Mouse (Mus musculus): ENCODE data around the gene Nodal. TPM values are rescaled to one million over a fixed set of nuclear protein-coding genes. Genes with fewer than 3 reads are reported as not detected.

The Nodal gene
- polyA plus RNA-seq, 1 experiment = not detected

DNA sequence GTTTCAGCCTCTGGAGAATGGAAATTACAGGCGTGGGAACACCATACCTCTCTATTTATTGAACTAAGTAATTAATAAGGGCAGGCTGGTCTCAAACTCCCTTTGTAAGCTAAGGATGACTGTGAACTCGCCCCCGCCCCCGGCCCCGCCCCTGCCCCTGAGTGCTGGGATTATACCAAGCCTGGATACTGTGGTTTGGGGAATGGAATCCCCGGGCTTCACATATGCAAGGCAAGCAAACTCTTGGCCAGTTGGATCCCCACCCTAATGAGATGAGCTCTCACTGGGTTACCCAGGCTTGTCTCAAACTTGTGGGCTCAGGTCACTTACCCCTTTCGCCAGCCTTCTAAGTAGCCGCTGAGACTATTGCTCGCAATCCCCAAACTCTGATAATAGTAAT is 7.6 kb upstream of the Nodal start:
- WGBS = 47% methylated on average over 9 of the region's 9 CpGs
- TF ChIP-seq CTCF (IDR thresholded peaks at IDR 0.05; ENCODE audit: extremely low read depth, insufficient read length, insufficient replicate concordance, low read depth, low read length) (no peak), POLR2A (IDR thresholded peaks at IDR 0.05; ENCODE audit: low read depth, low read length) (no peak)
- H3K36me3 ChIP-seq (ENCODE audit: control insufficient read depth, insufficient read depth, low read length) = no peaks in the 10 kb centered on the region
- H3K4me1 ChIP-seq (ENCODE audit: control insufficient read depth, insufficient read depth, insufficient read length, low read length) = peaks cover 3% of the 10 kb centered on the region; the same call in 1 of the 2 replicates
- no peak overlapping the region for H3K4me3 ChIP-seq (ENCODE audit: low read depth, low read length)
- H3K27me3 ChIP-seq (ENCODE audit: control insufficient read depth, insufficient read depth, low read length) = no peaks in the 10 kb centered on the region
- no peak overlapping the region for H3K27ac ChIP-seq (ENCODE audit: insufficient read depth, low read depth, low read length)

DNA sequence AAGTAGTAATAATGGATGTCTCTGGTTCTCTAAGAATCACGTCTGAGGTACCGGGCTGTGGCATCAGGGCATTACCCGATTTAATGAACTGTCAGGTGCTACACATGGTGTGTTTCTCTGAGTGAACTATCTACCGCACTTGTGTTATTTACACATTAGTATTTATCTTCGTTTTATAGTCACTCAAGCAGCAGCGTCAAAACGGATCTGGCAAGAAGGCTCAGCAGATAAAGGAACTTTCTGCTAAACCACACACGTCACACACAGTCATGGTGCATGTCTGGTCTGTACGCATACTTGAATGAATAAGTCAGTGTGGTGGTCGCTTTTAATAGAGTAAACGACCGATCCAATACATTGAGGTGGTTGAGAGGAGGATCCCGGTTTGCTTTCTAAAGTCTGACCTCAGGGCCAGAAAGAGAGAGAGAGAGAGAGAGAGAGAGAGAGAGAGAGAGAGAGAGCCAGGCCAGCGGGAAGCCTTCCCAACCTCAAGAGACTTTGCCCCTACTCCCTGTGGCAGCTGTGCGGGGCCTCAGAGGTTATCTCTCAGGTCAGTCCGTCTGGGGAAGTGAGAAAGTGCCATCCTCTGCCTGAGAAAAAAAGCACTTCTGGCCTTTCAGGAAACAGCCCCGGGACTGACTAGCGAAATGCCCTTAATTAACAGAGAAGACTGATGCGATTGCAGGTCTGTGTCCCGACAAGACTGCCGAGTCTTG is 4.7 kb upstream of the Nodal start:
- Histone ChIP-seq H3K4me1 (ENCODE audit: control insufficient read depth, insufficient read depth, insufficient read length, low read length) (peaks cover 3% of the 10 kb centered on the region; the same call in 1 of the 2 replicates), H3K27ac (ENCODE audit: insufficient read depth, low read depth, low read length) (no peak overlapping the region), H3K4me3 (ENCODE audit: low read depth, low read length) (no peak overlapping the region), H3K36me3 (ENCODE audit: control insufficient read depth, insufficient read depth, low read length) (no peaks in the 10 kb centered on the region), H3K27me3 (ENCODE audit: control insufficient read depth, insufficient read depth, low read length) (no peaks in the 10 kb centered on the region; the same call in 1 of the 2 replicates)
- WGBS = 9% methylated on average over 21 of the region's 21 CpGs
- TF ChIP-seq POLR2A (IDR thresholded peaks at IDR 0.05; ENCODE audit: low read depth, low read length) = no peak
- no peak for TF ChIP-seq CTCF (IDR thresholded peaks at IDR 0.05; ENCODE audit: extremely low read depth, insufficient read length, insufficient replicate concordance, low read depth, low read length)

DNA sequence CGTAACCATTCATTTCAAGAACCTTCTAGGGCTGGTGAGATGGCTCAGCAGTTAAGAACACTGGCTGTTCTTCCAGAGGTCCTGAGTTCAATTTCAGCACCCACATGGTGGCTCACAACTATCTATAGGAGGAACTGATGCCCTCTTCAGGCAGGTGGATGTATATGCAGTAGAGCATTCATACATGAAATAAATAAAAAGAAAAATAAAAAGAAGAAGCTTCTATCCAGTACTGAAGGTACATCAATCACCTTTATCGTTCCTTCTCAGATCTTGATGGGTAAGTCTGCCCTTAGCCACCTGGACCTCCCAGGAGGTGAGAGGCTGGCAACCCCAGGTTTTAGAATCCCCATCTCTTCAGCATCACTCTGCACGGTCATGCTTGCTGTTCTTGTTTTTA is 2.5 kb upstream of the Nodal start:
- Histone ChIP-seq H3K27me3 (ENCODE audit: control insufficient read depth, insufficient read depth, low read length) (peaks cover 15% of the 10 kb centered on the region), H3K4me3 (ENCODE audit: low read depth, low read length) (no peak overlapping the region), H3K36me3 (ENCODE audit: control insufficient read depth, insufficient read depth, low read length) (no peaks in the 10 kb centered on the region), H3K4me1 (ENCODE audit: control insufficient read depth, insufficient read depth, insufficient read length, low read length) (peaks cover 7% of the 10 kb centered on the region), H3K27ac (ENCODE audit: insufficient read depth, low read depth, low read length) (no peak overlapping the region)
- TF ChIP-seq POLR2A (IDR thresholded peaks at IDR 0.05; ENCODE audit: low read depth, low read length) = no peak
- TF ChIP-seq CTCF (IDR thresholded peaks at IDR 0.05; ENCODE audit: extremely low read depth, insufficient read length, insufficient replicate concordance, low read depth, low read length) = no peak
- 80% methylated on average over 3 of the region's 3 CpGs for WGBS

DNA sequence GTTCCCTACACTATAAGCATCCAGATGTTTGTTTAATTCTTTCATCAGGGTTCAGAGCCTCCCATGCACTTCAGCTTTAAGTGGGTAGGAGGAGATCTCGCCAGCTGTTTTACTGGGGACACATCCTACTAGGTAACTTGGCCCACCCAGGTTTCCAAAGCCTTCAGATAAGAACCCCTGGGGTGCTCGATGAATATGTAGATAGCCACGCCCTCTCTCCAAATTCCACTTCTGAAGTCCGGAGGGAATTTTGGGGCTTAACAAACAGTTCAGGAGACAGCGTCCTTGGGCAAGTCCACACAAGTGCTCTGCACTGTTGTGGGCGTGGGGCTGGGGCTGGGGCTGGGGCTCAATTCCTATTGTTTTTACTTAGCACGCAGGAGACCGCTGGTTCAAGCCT is 1.9 kb upstream of the Nodal start:
- Histone ChIP-seq H3K4me3 (ENCODE audit: low read depth, low read length) (no peak overlapping the region), H3K36me3 (ENCODE audit: control insufficient read depth, insufficient read depth, low read length) (no peaks in the 10 kb centered on the region), H3K4me1 (ENCODE audit: control insufficient read depth, insufficient read depth, insufficient read length, low read length) (peaks cover 7% of the 10 kb centered on the region), H3K27me3 (ENCODE audit: control insufficient read depth, insufficient read depth, low read length) (peaks cover 15% of the 10 kb centered on the region), H3K27ac (ENCODE audit: insufficient read depth, low read depth, low read length) (no peak overlapping the region)
- 52% methylated on average over 8 of the region's 8 CpGs for WGBS
- TF ChIP-seq CTCF (IDR thresholded peaks at IDR 0.05; ENCODE audit: extremely low read depth, insufficient read length, insufficient replicate concordance, low read depth, low read length) (no peak), POLR2A (IDR thresholded peaks at IDR 0.05; ENCODE audit: low read depth, low read length) (no peak)

DNA sequence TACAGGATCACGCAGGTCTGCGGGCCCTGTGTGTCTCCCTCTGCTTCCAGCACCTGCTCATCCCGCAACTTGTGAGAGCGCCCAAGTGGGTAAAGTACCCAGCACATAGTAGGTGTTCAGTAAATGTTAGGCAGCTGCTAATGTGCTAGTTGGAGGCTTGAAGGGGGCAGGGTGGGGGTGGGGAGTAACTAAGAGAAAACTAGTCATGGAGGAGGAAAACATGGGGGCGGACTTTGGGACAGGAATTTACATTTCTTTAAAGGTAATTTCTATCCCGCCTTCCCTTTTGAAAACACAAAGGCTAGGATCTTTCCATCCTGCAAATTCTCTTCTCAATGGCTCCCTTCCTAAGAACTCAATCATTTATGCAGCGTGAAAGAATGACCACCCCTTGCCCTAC is 1.2 kb upstream of the Nodal start:
- Histone ChIP-seq H3K36me3 (ENCODE audit: control insufficient read depth, insufficient read depth, low read length) (no peaks in the 10 kb centered on the region), H3K27me3 (ENCODE audit: control insufficient read depth, insufficient read depth, low read length) (peaks cover 15% of the 10 kb centered on the region), H3K4me3 (ENCODE audit: low read depth, low read length) (no peak overlapping the region), H3K4me1 (ENCODE audit: control insufficient read depth, insufficient read depth, insufficient read length, low read length) (peaks cover 7% of the 10 kb centered on the region), H3K27ac (ENCODE audit: insufficient read depth, low read depth, low read length) (no peak overlapping the region)
- no peak for TF ChIP-seq POLR2A (IDR thresholded peaks at IDR 0.05; ENCODE audit: low read depth, low read length)
- no peak for TF ChIP-seq CTCF (IDR thresholded peaks at IDR 0.05; ENCODE audit: extremely low read depth, insufficient read length, insufficient replicate concordance, low read depth, low read length)
- WGBS = 84% methylated on average over 7 of the region's 7 CpGs

DNA sequence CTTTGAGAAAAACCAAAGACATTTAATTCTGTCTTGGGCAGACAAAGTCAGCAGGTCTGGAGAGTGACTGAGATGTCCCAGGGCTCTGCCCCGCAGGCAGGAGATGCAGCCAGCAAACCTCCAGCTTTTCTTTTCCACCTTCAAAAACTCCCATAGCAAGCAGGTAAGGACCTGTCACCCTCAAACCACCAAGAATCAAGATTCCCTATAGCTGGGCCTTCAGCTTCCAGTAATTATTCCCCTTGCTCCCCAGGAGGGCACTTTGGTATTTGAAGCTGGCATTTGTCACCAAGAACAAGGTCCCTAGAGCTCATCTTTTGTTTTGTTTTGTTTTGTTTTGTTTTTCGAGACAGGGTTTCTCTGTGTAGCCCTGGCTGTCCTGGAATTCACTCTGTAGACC is 726 bp upstream of the Nodal start:
- peaks cover 15% of the 10 kb centered on the region for H3K27me3 ChIP-seq (ENCODE audit: control insufficient read depth, insufficient read depth, low read length)
- no peak overlapping the region for H3K4me3 ChIP-seq (ENCODE audit: low read depth, low read length)
- peaks cover 7% of the 10 kb centered on the region for H3K4me1 ChIP-seq (ENCODE audit: control insufficient read depth, insufficient read depth, insufficient read length, low read length)
- no peak overlapping the region for H3K27ac ChIP-seq (ENCODE audit: insufficient read depth, low read depth, low read length)
- no peak for TF ChIP-seq POLR2A (IDR thresholded peaks at IDR 0.05; ENCODE audit: low read depth, low read length)
- TF ChIP-seq CTCF (IDR thresholded peaks at IDR 0.05; ENCODE audit: extremely low read depth, insufficient read length, insufficient replicate concordance, low read depth, low read length) = no peak
- H3K36me3 ChIP-seq (ENCODE audit: control insufficient read depth, insufficient read depth, low read length) = no peaks in the 10 kb centered on the region
- WGBS = 84% methylated on average over 2 of the region's 2 CpGs

DNA sequence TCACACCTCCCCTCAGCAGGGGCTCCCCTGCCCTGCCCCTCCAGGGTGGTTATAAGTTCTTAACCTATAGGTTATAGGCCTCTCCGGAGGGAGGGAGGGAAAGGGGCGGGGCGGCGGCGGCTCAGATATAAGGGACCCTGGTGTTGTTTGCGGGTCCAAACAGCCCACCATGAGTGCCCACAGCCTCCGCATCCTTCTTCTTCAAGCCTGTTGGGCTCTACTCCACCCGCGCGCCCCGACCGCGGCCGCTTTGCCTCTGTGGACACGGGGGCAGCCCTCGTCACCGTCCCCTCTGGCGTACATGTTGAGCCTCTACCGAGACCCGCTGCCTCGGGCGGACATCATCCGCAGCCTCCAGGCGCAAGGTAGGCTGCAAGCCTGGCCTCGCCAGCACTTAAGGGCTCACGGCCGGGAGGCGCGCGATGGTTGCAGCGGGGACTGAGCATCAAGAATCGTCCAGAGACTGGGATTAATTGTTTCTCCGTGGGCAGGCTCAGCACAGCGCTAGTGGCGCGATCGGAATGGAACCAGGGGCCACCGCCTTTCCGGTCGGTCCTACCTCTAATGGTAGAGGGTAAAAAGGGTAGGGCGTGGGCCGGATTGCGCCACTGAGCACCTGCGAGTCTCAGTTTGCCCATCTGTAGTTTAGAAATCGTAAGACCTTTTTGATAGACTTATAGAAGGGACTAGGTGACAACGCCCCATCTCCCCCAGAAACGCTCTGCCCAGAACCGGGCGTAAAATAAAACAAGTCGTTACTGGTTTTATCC is 544 bp downstream of the Nodal start:
- WGBS = 4% methylated on average over 50 of the region's 50 CpGs
- peaks cover 6% of the 10 kb centered on the region for H3K4me1 ChIP-seq (ENCODE audit: control insufficient read depth, insufficient read depth, insufficient read length, low read length)
- H3K27me3 ChIP-seq (ENCODE audit: control insufficient read depth, insufficient read depth, low read length) = peaks cover 15% of the 10 kb centered on the region
- TF ChIP-seq CTCF (IDR thresholded peaks at IDR 0.05; ENCODE audit: extremely low read depth, insufficient read length, insufficient replicate concordance, low read depth, low read length) (no peak), POLR2A (IDR thresholded peaks at IDR 0.05; ENCODE audit: low read depth, low read length) (no peak)
- no peaks in the 10 kb centered on the region for H3K36me3 ChIP-seq (ENCODE audit: control insufficient read depth, insufficient read depth, low read length)
- no peak overlapping the region for H3K27ac ChIP-seq (ENCODE audit: insufficient read depth, low read depth, low read length)
- H3K4me3 ChIP-seq (ENCODE audit: low read depth, low read length) = peak overlapping the region; percentile 58

All from small intestine, adult 2 months (tissue).